Mouse (Mus musculus) heart, embryonic 14.5 days (tissue): ENCODE measurements around the gene Ltbp1. TPM values are rescaled to one million over a fixed set of nuclear protein-coding genes. Genes with fewer than 3 reads are reported as not detected.

Source experiments
- ATAC-seq: fragments of 200-750 bp; cut with Nextera tagmentation; 2 replicates; pipeline ENCODE4 v1.8.0; 2017; ENCODE audit warnings: low read depth, moderate TSS enrichment; ENCODE audit not compliant: insufficient number of reproducible peaks, insufficient read depth, low FRiP score
- H3K27ac ChIP-seq, 2 experiments: fragments of 200-500 bp in 1 of 2; fragments of 300-500 bp in 1 of 2; sonication (generic) in 1 of 2; replicated peaks in 1 of 2; 2 replicates each; pipeline ENCODE4 v1.5.1; 2012 to 2014; ENCODE audit warnings: low read depth in 2 of 2, low read length in 2 of 2, control low read depth in 1 of 2, mild to moderate bottlenecking in 1 of 2, mixed read lengths in 1 of 2; ENCODE audit not compliant: control insufficient read depth in 1 of 2, insufficient read depth in 1 of 2
- H3K27me3 ChIP-seq: fragments of 300-500 bp; sonication (generic); 2 replicates; pipeline ENCODE4 v1.6.1; 2014; ENCODE audit warnings: mild to moderate bottlenecking, low read length, control low read depth; ENCODE audit not compliant: control insufficient read depth, insufficient read depth
- H3K36me3 ChIP-seq: fragments of 300-500 bp; sonication (generic); 2 replicates; pipeline ENCODE4 v1.6.1; 2014; ENCODE audit warnings: mild to moderate bottlenecking, control low read depth, low read length, mixed read lengths; ENCODE audit not compliant: control insufficient read depth, insufficient read depth
- H3K4me1 ChIP-seq, 2 experiments: fragments of 200-500 bp in 1 of 2; fragments of 300-500 bp in 1 of 2; sonication (generic) in 1 of 2; 2 replicates each; pipeline ENCODE4 v1.6.1; 2012 to 2014; ENCODE audit warnings: low read length in 2 of 2, control low read depth in 1 of 2, mixed read lengths in 1 of 2; ENCODE audit not compliant: control insufficient read depth in 2 of 2, insufficient read depth in 2 of 2
- H3K4me2 ChIP-seq: fragments of 300-500 bp; sonication (generic); 2 replicates; pipeline ENCODE4 v1.6.1; 2014; ENCODE audit warnings: mild to moderate bottlenecking, low read length
- H3K4me3 ChIP-seq, 2 experiments: fragments of 200-500 bp in 1 of 2; fragments of 300-500 bp in 1 of 2; sonication (generic) in 1 of 2; 2 replicates each; pipeline ENCODE4 v1.5.1; 2012 to 2014; ENCODE audit warnings: low read length in 2 of 2, mild to moderate bottlenecking in 2 of 2, control low read depth in 1 of 2, low read depth in 1 of 2, moderate library complexity in 1 of 2; ENCODE audit not compliant: control insufficient read depth in 1 of 2, insufficient read depth in 1 of 2
- H3K9ac ChIP-seq: fragments of 300-500 bp; sonication (generic); 2 replicates; pipeline ENCODE4 v1.6.1; 2014; ENCODE audit warnings: mild to moderate bottlenecking, low read length
- H3K9me3 ChIP-seq: fragments of 300-500 bp; sonication (generic); 2 replicates; pipeline ENCODE4 v1.6.1; 2016; ENCODE audit warnings: low read length, control low read depth; ENCODE audit not compliant: control insufficient read depth
- WGBS: fragments of 180-500 bp; shearing (Covaris S2); extraction: QIAGEN DNeasy Blood & Tissue Kit; methylation state at CpG from one replicate; pipeline ENCODE4 v1.1.7; 2014; 5-methylcytosine and 5-hydroxymethylcytosine counted together
- polyA plus RNA-seq: library from polyadenylated mRNA; unstranded; fragments of >200 nt; fragmentation: Nextera tagmentation; extraction: Ambion mirVana; gene quantifications from 2 replicates; pipeline ENCODE4 v1.2.1, GENCODE M21; 2014

Gene Ltbp1
- polyA plus RNA-seq, 1 experiment from 2014 or later, result 38.1 TPM

GRCm38 (mm10) chr17:75372371-75372770 lies 367.0 kb downstream of the Ltbp1 start:
- Histone ChIP-seq H3K9me3 (no peaks in the 10 kb centered on the region), H3K4me3 (no peak overlapping the region), H3K27ac (no peak overlapping the region), H3K9ac (no peak overlapping the region), H3K4me1 (peaks cover 0 to 7% of the 10 kb centered on the region in 2 experiments; a peak in 1 of 4 replicates), H3K4me2 (no peak overlapping the region), H3K36me3 (peaks cover 18% of the 10 kb centered on the region), H3K27me3 (no peaks in the 10 kb centered on the region)
- 60% methylated on average over 3 of the region's 3 CpGs for WGBS
- no peak for ATAC-seq

- no peaks in the 10 kb centered on the region for H3K27me3 ChIP-seq
- H3K4me2 ChIP-seq, result no peak overlapping the region
- H3K4me3 ChIP-seq, result no peak overlapping the region
- peaks cover 0 to 7% of the 10 kb centered on the region in 2 experiments; a peak in 1 of 4 replicates for H3K4me1 ChIP-seq
- H3K27ac ChIP-seq, result no peak overlapping the region
- no peak for ATAC-seq
- 54% methylated on average over 5 of the region's 5 CpGs for WGBS
- H3K36me3 ChIP-seq, result 0 out of 2 replicates have a peak, but pooled peaks cover 8% of the 10 kb centered on the region
- no peak overlapping the region for H3K9ac ChIP-seq
- no peaks in the 10 kb centered on the region for H3K9me3 ChIP-seq
Observed at GRCm38 (mm10) chr17:75374287-75375024, 369.1 kb downstream of the Ltbp1 start.

- peaks cover 3 to 11% of the 10 kb centered on the region in 2 experiments; a peak in 3 of 4 replicates for H3K4me1 ChIP-seq
- peaks cover 14% of the 10 kb centered on the region for H3K36me3 ChIP-seq
- no peaks in the 10 kb centered on the region for H3K27me3 ChIP-seq
- no peak overlapping the region for H3K9ac ChIP-seq
- 92% methylated on average over 9 of the region's 9 CpGs for WGBS
- H3K9me3 ChIP-seq, result no peaks in the 10 kb centered on the region
- H3K4me2 ChIP-seq, result no peak overlapping the region
- ATAC-seq, result no peak
- no peak overlapping the region for H3K4me3 ChIP-seq
- no peak overlapping the region for H3K27ac ChIP-seq
Observed at GRCm38 (mm10) chr17:75378256-75378871, 373.0 kb downstream of the Ltbp1 start.

GRCm38 (mm10) chr17:75380167-75380566 lies 374.8 kb downstream of the Ltbp1 start:
- no peak overlapping the region for H3K9ac ChIP-seq
- no peak overlapping the region for H3K4me3 ChIP-seq
- no peaks in the 10 kb centered on the region for H3K27me3 ChIP-seq
- no peaks in the 10 kb centered on the region for H3K9me3 ChIP-seq
- peaks cover 3 to 5% of the 10 kb centered on the region in 2 experiments; a peak in 3 of 4 replicates for H3K4me1 ChIP-seq
- no peak overlapping the region for H3K27ac ChIP-seq
- WGBS, result 39% methylated on average over 2 of the region's 2 CpGs
- peaks cover 19% of the 10 kb centered on the region for H3K36me3 ChIP-seq
- ATAC-seq, result no peak
- no peak overlapping the region for H3K4me2 ChIP-seq

GRCm38 (mm10) chr17:75388402-75388801 lies 383.0 kb downstream of the Ltbp1 start:
- Histone ChIP-seq H3K4me3 (no peak overlapping the region), H3K27ac (no peak overlapping the region), H3K36me3 (peaks cover 27% of the 10 kb centered on the region), H3K9me3 (0 out of 2 replicates have a peak, but pooled peaks cover 4% of the 10 kb centered on the region), H3K27me3 (no peaks in the 10 kb centered on the region), H3K4me2 (no peak overlapping the region), H3K4me1 (peaks cover 0 to 3% of the 10 kb centered on the region in 2 experiments; a peak in 1 of 4 replicates), H3K9ac (no peak overlapping the region)
- 83% methylated on average over 4 of the region's 4 CpGs for WGBS
- no peak for ATAC-seq

- 93% methylated on average over 10 of the region's 10 CpGs for WGBS
Observed at GRCm38 (mm10) chr17:75390142-75390541, 384.8 kb downstream of the Ltbp1 start.

GRCm38 (mm10) chr17:75391429-75392192 lies 386.2 kb downstream of the Ltbp1 start:
- no peak for ATAC-seq
- 77% methylated on average over 6 of the region's 6 CpGs for WGBS

More at GRCm38 (mm10) chr17:75390142-75390541, 384.8 kb downstream of the Ltbp1 start:
- H3K4me1 ChIP-seq, result peaks cover 0 to 3% of the 10 kb centered on the region in 2 experiments; a peak in 1 of 4 replicates
- H3K36me3 ChIP-seq, result peaks cover 21% of the 10 kb centered on the region
- no peak overlapping the region for H3K27ac ChIP-seq
- H3K4me2 ChIP-seq, result no peak overlapping the region
- no peak overlapping the region for H3K9ac ChIP-seq
- no peak for ATAC-seq
- H3K9me3 ChIP-seq, result 0 out of 2 replicates have a peak, but pooled peaks cover 4% of the 10 kb centered on the region
- H3K4me3 ChIP-seq, result no peak overlapping the region
- H3K27me3 ChIP-seq, result no peaks in the 10 kb centered on the region

More at GRCm38 (mm10) chr17:75391429-75392192, 386.2 kb downstream of the Ltbp1 start:
- Histone ChIP-seq H3K27ac (no peak overlapping the region), H3K27me3 (no peaks in the 10 kb centered on the region), H3K4me3 (no peak overlapping the region), H3K9ac (no peak overlapping the region), H3K9me3 (0 out of 2 replicates have a peak, but pooled peaks cover 4% of the 10 kb centered on the region), H3K36me3 (peaks cover 21% of the 10 kb centered on the region), H3K4me1 (peaks cover 0 to 3% of the 10 kb centered on the region in 2 experiments; a peak in 1 of 4 replicates), H3K4me2 (no peak overlapping the region)
